Mouse (Mus musculus) CD4-positive helper T cell, adult 2 months (primary cell): ENCODE results near the gene Mul1.
"Not testable (repeated sequence)": the region's sequence is repeated elsewhere in the genome, so short reads cannot be mapped to it uniquely, and the experiment has no call there.

Source experiments
- DNase-seq: peaks from one replicate; pipeline ENCODE4 v3.0.0-alpha.2; 2012; ENCODE audit warnings: low read depth, missing footprints, low spot score

The Mul1 gene

DNA sequence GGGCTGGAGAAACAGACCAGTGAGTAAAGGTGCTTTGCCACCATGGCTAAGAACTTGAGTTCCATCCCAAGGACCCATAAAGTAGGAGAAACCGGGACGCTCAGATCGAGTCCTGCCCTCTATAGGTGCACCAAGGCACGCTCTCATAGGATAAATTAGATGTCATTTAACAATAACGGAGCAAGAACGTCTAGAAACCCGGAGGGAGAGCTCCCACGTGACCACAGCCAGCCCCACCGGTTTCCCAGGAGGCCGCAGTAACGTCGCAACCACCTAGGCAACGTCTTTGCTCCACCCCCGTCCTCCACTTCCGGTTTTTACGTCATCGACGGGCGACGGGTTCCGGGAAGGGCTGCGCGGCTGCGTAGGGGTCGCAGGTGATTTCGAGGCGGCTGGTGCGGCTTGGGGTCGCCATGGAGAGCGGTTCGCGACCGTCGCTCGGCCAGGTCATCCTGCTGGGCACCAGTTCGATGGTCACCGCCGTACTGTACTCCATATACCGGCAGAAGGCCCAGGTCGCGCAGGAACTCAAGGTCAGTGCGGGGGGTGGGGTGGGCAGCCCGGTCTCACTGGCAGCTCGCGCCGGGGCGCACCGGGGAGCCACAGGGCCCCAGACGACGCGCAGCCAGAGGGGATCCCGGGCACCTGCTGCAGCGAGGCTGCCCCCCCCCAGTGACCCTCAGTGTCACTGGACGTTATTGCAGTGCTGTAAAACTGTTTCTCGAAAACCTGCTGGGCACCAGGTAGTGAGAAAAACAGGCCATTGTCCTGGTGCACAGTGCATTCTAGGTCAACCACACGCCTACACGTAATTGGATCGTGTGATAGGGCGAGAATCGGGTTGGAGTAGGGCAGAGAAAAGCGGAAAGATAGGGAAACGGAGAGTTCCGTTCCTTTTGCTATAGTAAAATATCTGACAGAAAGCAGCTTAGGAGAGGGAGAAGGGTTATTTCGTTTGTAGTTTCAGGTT is at the start of gene Mul1:
TSS of gene Mul1 (plus strand) at position 325 of the 970 bp plus-strand sequence.
- DNase-seq, result peak; percentile 95

DNA sequence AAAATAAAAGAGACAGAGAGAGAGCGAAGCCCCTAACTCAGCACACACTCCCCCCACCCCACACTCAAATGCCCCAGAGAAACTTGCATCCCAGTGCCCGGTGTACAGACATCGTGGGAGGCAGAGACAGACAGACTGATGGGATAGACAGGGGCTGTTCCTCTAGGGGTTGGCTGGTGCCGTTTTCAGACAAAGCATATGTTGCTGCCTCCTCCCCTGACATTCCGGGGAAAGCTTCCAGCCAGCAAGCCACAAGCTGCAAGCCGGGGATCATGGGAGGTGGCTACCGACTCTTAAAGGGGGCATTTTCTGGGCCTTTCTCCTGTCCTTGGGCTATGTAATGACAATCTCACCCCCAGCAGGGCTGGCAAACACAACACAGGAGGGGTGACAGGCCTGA is 40.8 kb upstream of the Mul1 start:
- DNase-seq, result no peak

DNA sequence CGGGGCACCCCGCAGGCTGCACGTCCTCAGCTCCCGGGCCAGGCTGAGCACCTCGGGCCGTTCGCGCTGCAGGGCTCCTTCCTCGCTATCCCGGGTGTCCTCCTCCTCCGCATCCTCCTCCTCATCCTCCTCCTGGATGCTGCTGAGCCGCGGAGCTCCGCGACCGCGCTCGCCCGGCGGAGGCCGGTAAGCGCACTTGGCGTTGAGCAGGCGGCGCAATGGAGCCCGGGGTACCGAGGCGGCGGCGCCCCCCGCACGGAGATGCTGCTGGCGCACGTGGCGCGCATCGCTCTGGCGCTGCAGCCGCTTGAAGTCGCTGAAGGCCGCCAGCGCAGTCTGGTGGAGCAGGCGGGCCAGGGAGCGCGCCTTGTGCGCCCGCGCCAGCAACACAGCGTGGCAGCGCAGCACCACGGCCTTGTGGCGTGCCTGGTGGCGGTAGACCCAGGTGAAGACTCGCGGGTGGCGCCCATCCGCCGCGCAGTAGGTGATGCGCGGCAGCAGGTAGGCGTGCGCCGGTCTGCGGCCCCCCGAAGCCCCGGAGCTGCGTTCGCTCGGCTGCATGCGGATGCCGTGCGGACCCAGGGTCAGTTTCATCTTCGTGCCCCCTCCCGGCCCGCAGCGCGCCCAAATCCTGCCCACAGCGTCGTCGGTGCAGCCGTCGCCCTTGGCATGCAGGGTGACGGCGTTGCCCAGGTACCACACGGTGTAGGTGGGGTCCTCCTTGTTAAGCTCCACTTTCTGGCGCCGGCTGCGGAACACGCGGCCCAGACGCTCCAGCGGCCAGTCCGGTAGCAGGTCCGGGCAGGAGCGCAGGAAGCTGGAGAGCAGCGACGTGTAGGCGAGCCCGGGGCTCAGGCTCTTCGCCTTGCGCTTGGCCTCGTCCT is 39.1 kb upstream of the Mul1 start:
- no peak for DNase-seq

DNA sequence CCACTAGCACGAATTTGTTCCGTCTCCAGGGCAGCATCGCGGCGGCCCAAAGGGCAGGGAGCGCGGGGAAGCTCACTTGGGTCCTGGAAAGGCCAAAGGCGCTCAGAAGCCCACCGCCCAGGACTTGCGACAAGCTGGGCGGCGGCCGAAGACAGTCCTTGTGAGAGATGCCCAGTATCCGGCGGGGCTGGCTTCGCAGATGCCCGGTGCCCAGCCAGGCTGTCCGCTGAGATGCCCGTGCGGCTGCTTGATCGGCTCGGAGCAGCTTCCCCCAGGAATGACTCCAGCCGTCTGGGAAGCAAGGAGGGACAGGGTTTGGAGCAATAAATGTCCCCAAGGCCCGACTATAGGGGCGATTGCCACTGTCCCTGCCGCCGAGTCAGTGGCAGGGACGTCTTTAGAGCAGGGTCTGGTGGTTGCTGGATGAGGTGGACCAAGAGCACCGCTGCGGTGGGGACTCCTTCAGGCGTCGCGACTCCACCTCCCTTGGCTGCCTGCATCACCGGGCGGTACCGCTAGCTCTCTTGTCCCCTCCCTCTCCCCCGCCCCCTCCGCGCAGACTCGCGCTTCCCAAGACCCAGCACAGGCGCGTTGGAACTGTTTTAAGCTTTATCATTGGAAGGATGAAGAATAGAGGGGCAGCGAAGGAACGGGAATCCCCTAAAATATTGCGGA is 38.4 kb upstream of the Mul1 start, which contains the start of gene Fam43b:
TSS of gene Fam43b (minus strand) at position 558 of the 675 bp plus-strand sequence.
- DNase-seq, result no peak

DNA sequence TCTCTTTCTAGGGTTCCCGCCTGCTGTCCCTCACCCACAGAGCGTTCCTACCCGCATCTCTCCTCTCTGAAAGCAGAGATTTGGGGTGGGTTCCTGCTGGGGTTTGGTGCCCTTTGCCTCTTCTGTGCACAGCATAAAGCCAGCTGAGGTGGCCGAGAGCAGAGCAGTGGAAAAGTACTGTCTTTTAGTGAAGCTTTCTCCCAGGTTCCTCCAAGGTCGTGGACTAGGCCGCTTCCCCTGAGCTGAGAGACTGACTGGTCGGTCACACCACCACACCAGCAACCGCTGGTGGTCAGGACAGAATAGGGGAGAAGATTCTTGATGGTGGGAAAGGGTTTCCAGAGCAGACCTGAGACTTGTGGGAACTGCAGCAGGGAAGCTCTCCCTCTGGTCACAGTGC is 37.8 kb upstream of the Mul1 start:
- DNase-seq, result no peak

DNA sequence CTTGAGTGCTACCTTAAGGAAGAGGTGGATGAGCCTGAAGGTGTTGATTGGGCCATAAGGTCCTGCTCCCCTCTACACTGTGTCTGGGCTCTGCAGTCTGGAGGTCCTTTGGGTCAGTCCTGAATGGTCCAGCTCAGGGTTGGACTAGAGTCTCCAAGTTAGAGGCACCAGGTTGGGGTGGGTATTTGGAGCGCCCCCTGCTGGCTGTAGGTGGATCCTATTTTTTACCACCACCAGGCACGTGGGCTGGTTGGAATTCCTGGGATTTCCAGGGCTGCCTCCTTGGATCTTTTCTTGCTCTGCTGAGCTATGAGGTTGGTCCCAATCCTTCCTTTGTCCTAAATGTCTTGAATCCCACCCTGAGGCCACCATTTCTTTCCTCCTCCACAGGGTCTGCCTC is 29.7 kb upstream of the Mul1 start:
- DNase-seq, result peak; percentile 23

DNA sequence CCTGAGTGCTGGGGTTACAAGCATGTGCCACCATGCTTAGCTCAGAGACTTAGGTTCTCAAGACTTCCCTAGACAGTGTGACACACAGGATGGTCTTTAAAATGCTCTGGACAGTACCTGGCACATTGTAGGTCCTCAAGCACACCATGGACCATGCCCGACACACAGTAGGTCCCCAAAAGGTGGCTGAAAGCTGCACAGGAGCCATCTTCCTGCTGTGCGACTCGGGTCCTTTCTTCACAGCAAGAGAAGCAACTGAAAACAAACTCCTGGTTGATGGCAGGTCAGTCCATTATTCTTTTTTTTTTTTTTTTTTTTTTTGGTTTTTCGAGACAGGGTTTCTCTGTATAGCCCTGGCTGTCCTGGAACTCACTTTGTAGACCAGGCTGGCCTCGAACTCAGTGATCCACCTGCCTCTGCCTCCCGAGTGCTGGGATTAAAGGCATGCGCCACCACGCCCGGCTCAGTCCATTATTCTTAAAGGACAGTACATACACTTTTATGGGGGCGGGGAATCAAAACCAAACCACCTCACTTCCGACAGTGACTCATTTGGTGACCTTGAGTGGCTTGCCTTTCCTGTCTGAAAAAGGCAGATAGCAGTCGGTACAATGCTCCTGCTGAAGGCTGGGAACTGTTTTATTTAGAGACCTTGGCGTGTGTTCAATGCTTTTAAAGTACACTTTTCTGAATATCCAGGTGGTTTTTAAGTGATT is 26.8 kb upstream of the Mul1 start:
- peak; percentile 66 for DNase-seq

DNA sequence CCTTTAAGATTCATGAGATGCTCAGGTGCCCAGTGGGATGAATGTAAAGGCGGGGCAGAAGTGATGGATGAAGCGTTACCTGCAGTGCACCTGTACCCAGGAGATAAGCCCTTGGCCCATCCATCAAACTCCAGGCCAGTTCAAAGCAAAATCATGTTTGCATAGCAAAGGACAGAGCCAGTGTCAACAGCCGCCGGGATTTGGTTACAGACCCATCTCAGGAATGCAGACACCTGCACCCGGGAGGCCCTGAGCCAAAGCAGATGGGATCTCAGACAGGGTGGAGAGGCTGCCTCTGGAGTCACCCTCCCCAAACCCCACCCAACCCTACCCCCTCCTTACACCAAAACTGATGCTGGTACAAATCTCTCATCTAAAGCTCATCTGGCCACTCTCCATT is 23.5 kb upstream of the Mul1 start:
- no peak for DNase-seq

DNA sequence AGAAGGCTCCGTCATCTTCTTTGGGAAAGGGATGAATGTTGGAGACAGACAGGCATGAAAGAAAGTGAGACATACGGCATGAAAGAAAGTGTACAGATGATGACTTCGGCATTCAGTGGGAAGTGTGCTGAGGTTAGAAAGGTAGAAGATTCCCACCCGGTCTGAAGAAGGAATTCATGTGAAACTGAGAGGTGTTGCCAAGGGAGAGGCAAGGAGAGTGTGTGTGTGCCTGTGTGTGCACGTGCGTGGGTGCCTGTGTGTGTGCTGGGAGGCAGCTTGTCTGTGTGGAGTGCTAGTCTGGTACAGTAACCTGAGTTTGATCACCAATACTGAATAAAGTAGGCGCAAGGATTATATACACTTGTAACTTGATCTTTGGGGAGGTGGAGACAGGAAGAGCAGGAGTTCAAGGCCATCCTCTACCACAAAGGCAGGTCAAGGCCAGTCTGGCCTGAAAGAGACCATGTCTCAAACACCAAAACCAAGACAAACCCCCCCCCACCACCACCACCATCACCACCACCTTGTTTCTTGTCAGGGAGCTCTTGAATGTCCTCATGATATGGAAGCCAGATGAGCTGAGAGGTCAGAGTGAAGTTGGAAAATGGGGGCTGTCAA is 22.9 kb upstream of the Mul1 start:
- DNase-seq, result no peak

DNA sequence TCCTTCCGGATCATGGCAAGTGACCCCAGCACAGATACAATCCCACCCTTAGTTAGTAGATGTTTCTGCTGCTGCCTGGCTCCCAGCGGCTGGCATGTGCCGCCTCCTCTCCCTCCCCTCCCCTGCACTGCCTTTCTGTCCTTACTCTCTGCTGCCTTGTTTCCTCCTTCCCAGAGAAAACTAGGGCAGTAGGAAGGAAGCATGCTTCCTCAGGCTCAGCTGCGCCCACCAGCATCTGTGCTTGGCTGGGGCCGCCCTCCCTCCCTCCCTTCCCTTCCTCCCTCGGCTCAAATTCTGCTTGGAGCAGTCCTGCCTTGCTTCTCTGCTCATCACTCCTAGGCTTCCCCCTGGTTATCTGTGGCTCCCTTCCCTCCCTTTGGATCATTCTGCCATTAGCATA is 19.7 kb upstream of the Mul1 start:
- no peak for DNase-seq

DNA sequence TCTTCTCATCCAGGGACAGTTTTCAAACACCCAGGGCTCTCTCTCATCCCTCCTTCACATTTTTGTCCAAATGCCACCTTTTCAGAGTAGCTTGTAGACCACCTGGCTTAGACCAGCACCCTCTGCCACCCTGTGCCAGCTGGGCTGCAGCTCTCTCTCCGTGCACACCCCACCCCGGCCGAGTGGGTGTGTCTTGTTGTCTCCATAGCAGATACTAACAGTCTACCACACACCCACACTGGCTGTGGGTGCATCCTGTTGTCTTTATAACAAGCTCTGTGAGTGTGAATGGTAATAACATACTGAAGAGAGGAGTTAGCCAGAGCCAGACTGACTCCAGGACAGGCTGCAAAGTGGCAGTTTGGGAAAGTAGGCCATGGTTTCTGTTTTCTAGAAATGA is 18.5 kb upstream of the Mul1 start:
- DNase-seq, result peak; percentile 20

DNA sequence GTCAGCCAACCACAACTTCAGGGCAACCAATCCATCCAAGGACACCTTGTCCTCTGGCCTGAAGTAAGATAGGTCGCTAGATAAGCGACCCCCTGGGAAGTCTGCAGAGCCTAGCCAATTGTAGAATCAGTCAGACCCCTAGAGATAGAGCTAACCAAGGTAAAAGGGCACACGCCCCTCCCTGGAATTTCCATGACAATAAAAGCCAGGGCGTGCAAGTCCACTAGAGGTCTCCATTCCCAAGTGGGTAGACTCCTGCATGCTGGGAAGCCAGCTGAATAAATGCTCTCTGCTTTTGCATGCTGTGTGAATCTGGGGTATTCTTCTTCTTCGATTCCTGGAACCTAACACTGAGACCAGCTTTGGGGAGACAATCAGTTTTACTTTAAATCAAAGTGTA is 18.1 kb upstream of the Mul1 start:
- no peak for DNase-seq

DNA sequence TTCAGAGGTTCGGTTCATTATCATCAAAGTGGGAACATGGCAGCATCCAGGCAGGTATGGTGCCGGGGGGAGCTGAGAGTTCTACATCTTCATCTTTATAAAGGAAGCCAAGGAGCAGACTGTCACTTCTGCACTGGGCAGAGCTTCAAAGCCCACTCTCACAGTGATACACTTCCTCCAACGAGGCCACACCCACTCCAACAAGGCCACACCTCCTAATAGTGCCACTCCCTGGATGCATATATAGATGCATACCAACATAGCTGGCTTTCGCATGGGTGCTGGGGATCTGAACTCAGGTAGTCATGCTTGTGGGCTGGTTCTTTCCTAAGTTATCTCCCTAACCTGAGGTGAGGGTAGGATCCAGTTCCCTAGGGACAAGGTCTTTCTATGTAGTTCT is 16.6 kb upstream of the Mul1 start:
- no peak for DNase-seq

DNA sequence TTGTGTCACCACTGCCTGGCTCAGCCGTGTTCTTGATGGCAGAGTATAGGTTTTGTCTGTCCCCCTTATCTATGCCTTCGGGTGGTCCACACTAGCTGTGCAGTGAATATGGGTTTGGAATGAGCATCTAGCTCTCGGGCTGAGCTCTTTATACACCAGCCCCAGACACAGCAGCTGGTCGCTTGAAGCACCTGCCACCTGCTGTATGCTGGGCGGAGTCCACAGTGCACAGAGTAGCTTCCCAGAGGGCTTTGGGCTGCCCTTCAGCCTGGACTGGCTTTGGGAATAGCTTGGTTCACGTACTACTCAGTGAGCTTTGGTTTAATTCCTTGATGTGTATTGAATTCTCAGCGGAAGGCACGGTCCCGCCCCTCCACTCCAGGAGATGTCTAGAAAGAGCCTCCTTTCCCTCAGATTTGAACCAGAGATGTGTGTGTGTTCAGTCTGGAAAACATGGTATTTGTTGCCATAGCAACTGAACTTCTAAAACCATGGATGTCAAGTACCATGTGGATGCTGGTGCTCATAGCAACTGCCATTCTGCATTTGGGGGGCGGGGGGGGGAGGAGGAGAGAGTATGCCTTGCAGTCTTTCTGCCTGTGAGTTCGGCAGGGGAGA is 16.0 kb upstream of the Mul1 start:
- DNase-seq, result no peak

DNA sequence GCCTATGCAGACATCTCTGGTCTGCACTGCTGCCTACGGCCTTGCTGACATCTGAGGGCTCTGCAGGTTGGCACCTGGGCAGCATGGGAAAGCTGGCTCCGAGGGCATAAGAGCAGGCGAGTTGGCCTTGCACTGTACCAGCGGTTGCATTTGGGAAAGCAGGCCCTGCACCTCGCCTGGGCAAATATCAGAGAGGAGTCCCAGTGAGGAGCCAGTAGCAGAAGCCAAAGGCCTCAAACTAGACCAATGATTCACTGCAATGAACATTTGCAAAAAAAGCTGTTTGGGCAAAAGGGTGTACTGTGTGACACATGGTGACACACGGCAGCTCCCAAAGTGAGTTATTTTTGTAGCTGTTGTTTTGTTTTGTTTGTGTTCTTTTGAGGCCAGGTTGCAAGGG is 9.4 kb upstream of the Mul1 start:
- DNase-seq, result no peak

DNA sequence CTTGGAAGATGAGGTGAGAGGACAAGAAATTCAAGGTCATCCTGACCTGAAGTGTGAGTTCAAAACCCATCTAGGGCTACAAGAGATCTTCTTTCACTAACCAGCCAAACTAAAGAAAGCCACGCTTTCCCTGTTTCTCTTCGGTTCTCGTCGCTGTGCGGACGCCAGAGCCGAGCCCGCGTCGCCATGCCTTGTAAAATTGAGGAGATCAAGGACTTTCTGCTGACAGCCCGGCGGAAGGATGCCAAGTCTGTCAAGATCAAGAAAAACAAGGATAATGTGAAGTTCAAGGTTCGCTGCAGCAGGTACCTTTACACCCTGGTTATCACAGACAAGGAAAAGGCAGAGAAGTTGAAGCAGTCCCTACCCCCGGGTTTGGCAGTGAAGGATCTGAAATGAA is 8.9 kb upstream of the Mul1 start:
- DNase-seq, result not testable (repeated sequence)

DNA sequence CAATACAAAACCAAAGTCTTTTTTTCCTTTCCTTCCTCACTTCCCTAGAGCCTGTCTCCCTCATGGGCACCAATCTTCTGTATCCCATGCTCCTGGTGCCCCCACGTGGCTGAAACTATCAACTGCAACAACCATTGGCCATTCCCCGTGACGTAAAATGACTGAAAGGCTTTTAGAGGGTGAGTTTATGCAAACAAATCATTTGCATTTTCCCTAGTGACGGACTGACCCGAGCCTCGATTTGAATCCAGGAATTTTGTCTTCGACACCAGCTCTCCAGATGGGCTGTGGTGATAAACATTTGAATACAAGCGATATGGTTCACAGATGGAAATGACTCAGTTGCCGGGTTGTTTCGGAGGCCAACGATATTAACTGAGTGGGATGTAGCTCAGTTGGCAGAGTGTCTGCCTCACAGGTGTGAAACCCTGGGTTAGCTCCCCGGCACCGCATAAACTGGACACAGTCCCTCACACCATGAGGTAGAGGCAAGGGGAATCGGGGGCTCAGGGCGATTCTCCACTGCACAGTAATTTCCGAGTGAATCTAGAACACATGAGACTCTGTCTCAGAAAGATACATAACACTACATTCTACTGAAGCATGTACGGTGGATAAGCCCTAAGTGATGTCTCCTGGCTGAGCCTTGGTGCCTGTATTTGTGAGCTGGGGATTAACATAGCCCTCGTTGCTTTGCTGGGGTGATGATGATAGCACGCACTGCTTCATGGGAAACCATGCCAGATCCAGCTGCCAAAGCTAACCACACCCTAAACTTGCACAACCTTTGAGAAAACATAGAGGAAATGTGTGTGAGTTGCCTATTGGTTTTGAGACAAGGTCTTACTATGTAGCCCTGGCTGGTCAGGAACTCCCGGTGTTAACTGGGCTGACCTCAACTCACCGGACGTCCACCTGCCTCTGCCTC is 7.4 kb upstream of the Mul1 start:
- DNase-seq, result peak; percentile 65

DNA sequence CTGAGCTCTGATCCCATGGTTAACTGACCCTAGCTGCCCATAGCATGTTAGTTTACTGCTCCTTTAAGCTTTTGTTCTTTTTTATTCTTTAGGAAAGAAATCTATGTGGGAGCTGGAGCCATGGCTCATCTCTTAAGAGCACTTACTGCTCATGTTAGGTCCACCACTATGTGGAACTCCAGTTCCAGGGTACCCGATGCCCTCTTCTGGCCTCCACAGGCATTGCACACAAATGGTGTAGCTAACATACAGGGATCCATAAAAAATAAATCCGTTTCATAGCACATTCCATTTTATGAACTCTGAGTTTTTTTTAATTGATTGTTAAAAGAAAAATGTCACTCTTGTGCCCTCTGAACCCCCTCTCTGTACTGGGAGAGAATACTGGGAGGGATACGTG is 4.7 kb upstream of the Mul1 start:
- DNase-seq, result peak; percentile 25

DNA sequence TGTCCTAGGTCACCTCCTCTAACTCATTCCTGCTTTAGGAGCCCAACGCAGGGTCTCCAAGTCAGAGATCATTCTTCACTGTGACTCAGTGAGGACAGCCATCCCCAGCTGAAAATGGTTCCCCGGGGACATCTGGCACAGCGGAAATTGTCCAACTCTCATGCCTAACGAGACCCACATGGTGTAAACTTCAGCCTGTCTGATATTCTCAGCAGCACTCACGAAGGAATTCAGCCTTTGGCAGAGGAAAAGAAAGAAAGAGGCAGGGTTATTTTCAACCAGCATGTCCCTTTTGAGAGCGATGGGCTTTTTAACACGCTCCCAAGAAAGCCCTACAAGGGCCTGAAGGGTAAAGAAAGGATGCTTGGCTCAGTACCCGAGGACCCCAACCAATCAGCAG is 3.1 kb upstream of the Mul1 start:
- no peak for DNase-seq
